Mouse (Mus musculus) liver, embryonic 14 days (tissue): ENCODE results near the gene Trim30a. TPM values are rescaled to one million over a fixed set of nuclear protein-coding genes. Genes with fewer than 3 reads are reported as not detected.

ENCODE experiments used
- polyA plus RNA-seq: library from polyadenylated mRNA; depleted of rRNA; stranded (reverse); fragments of >200 nt; gene quantifications from 2 replicates; pipeline ENCODE4 v1.2.3, GENCODE M21; 2012; rRNA removed

Gene Trim30a
- polyA plus RNA-seq: 1.8 and 2.6 TPM in 2 replicates

DNA sequence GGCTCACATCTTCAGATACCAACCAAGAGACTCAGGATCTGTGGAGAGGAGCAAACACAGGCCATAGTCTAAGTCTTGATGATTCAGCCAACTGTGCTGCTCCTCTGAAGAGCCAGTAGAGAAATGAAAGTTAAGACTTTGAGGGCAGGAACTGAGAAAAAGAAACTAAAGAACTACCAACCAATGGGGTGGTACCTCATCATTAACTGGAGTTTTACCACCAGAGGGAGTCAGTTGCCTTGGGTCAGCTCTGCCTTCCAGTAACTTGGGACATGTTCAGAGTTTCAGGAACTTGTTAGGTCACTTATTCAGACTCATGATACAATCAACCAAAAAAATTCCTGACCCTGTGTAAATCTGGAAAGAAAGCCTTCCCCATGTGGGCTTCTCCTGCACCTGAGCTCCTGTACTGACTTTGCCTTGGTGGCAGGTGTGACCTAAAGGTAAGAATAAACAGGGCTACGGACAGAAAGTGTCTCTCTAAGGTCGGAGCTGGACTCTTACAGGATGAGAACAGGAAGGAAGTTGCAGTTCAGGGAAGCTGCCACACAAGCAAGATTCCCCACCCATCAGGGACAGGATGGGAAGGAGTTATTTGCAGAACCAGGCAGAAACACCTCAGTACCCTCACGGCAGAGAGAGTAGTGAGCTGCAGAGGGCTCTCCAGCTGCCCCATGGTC is at the start of gene Trim30a:
Trim30a (minus strand) TSS at position 129 of the 680 bp plus-strand sequence.

DNA sequence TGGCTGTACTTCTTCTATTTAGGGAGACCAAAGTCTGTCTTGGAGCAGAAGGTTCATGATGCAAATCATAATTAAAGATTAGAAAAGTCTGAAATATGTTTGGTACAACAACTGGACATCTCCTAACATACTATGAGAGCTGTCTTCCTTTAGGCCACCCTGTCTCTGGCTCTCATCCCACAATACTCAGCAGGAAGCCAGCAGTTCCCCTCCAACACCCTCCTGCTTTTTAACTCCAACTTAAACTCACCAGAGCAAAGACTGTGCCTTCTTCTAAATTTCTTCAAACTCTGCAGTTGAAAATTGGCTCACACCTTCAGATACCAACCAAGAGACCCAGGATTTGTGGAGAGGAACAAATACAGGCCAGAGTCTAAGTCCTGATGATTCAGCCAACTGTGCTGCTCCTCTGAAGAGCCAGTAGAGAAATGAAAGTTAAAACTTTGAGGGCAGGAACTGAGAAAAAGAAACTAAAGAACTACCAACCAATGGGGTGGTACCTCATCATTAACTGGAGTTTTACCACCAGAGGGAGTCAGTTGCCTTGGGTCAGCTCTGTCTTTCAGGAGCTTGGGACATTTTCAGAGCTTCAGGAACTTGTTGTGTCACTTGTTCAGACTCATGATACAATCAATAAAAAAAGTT is 42.5 kb upstream of the Trim30a start, which contains the start of gene Trim30d:
Trim30d (minus strand) TSS at position 429 of the 645 bp plus-strand sequence.

DNA sequence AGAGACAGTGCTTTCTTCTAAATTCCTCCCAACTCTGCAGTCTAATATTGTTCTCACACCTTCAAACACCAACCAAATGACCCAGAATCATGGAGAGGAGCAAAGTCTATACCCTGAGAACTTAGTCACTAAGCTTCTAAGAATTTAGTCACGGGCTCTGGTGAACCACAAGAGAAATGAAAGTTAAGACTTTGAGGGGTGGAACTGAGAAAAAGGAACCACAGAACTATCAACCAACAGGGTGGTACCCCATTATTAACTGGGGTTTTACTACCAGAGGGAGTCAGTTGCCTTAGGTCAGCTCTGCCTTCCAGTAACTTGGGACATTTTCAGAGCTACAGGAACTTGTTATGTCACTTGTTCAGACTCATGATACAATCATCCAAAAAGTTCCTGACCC is 64.3 kb downstream of the Trim30a start, which contains the start of gene Trim30c:
Trim30c (minus strand) TSS at position 140 of the 400 bp plus-strand sequence.

DNA sequence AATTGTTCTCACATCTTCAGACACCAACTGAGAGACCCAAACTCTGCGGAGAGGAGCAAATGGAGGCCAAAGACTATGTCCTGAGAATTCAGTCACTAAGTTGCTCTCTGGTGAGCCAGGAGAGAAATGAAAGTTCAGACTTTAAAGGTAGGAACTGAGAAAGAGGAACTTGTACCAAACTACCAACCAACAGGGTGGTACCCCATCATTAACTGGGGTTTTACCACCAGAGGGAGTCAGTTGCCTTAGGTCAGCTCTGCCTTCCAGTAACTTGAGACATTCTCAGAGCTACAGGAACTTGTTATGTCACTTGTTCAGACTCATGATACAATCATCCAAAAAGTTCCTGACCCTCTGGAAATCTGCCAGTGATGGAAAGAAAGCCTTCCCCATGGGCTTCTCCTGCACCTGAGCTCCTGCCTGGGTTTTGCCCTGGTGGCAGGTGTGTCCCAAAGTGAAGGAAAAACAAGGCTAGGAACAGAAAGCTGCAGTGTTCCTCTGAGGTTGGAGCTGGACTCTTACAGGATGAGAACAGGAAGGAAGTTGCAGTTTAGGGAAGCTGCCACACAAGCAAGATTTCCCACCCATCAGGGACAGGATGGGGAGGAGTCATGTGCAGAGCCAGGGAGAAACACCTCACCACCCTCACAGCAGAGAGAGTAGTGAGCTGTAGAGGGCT is 95.1 kb downstream of the Trim30a start, which contains the start of gene Trim30b:
Trim30b (minus strand) TSS at position 149 of the 679 bp plus-strand sequence.

Other genes with a start within 250 kb of the Trim30a start
- gene Trim6, start 246.4 kb downstream of the Trim30a start, polyA plus RNA-seq: 0.59 and 0.62 TPM in 2 replicates
- 1.8 and 2.3 TPM in 2 replicates for gene Trim34a, start 220.7 kb downstream of the Trim30a start, polyA plus RNA-seq
- gene Trim5, start 177.1 kb downstream of the Trim30a start, polyA plus RNA-seq: 0.26 and 0.39 TPM in 2 replicates
- gene Trim12a, start 149.7 kb downstream of the Trim30a start, polyA plus RNA-seq: 3.5 and 3.7 TPM in 2 replicates
- gene Trim34b, start 135.7 kb downstream of the Trim30a start, polyA plus RNA-seq: 0.02 TPM in 1 of 2 replicates, not detected in the other
- gene Trim12c, start 111.8 kb downstream of the Trim30a start, polyA plus RNA-seq: 2.0 and 2.9 TPM in 2 replicates
- gene Trim30b, start 95.3 kb downstream of the Trim30a start, polyA plus RNA-seq: 0.15 and 0.23 TPM in 2 replicates
- gene Trim30c, start 64.4 kb downstream of the Trim30a start, polyA plus RNA-seq: 0.21 and 0.23 TPM in 2 replicates
- 0.63 and 0.83 TPM in 2 replicates for gene Trim30d, start 42.7 kb upstream of the Trim30a start, polyA plus RNA-seq
- gene Olfr651, start 84.9 kb upstream of the Trim30a start, polyA plus RNA-seq: not detected in 2 replicates
- not detected in 2 replicates for gene Olfr652, start 95.7 kb upstream of the Trim30a start, polyA plus RNA-seq
- gene Olfr653, start 112.1 kb upstream of the Trim30a start, polyA plus RNA-seq: not detected in 2 replicates
- gene Olfr654, start 121.8 kb upstream of the Trim30a start, polyA plus RNA-seq: not detected in 2 replicates
- gene Olfr655, start 136.6 kb upstream of the Trim30a start, polyA plus RNA-seq: not detected in 2 replicates
- gene Olfr656, start 148.8 kb upstream of the Trim30a start, polyA plus RNA-seq: not detected in 2 replicates
- gene Olfr657, start 159.6 kb upstream of the Trim30a start, polyA plus RNA-seq: not detected in 2 replicates
- 0.01 TPM in 1 of 2 replicates, not detected in the other for gene Olfr658, start 182.1 kb upstream of the Trim30a start, polyA plus RNA-seq
- not detected in 2 replicates for gene Olfr659, start 201.6 kb upstream of the Trim30a start, polyA plus RNA-seq
- gene Olfr661, start 221.3 kb upstream of the Trim30a start, polyA plus RNA-seq: not detected in 2 replicates